Mouse (Mus musculus) regulatory T cell (primary cell): ENCODE data around the gene Gpr50.

ENCODE experiments used
- in situ Hi-C: fragments of 300-600 bp; cut with MboI, MseI; formaldehyde crosslinking; loops from one replicate; pipeline ENCODE4 v1.15.1; 2025; ENCODE audit warnings: high pct_unique_total_duplicates

Gene Gpr50

GRCm38 (mm10) chrX:71663374-71663773, at the start of gene Gpr50:
Gpr50 (plus strand) TSS chrX:71663667.
- in situ Hi-C loops: no loop called here

GRCm38 (mm10) chrX:71622286-71622685, 41.2 kb upstream of the Gpr50 start:
- in situ Hi-C loops: no loop called here

- in situ Hi-C loops: no loop called here
These were observed 39.6 kb upstream of the Gpr50 start for GRCm38 (mm10) chrX:71623843-71624242.

- in situ Hi-C loops: loop anchor here (5.0 kb wide), 1 partner anchor 201 kb away; no protein-coding TSS in a partner anchor
These were observed 35.2 kb upstream of the Gpr50 start for GRCm38 (mm10) chrX:71628306-71628705.

GRCm38 (mm10) chrX:71630709-71631108, 32.8 kb upstream of the Gpr50 start:
- in situ Hi-C loops: no loop called here

- in situ Hi-C loops: no loop called here
These were observed 32.3 kb upstream of the Gpr50 start for GRCm38 (mm10) chrX:71631130-71631529.

GRCm38 (mm10) chrX:71647958-71648357, 15.5 kb upstream of the Gpr50 start:
- in situ Hi-C loops: loop anchor here (5.0 kb wide), 2 partner anchors 299 to 1174 kb away; no protein-coding TSS in a partner anchor

GRCm38 (mm10) chrX:71648434-71648833, 15.0 kb upstream of the Gpr50 start:
- in situ Hi-C loops: loop anchor here (5.0 kb wide), 2 partner anchors 299 to 1174 kb away; no protein-coding TSS in a partner anchor

GRCm38 (mm10) chrX:71648848-71649454, 14.5 kb upstream of the Gpr50 start:
- in situ Hi-C loops: loop anchor here (5.0 kb wide), 2 partner anchors 298 to 1173 kb away; no protein-coding TSS in a partner anchor

GRCm38 (mm10) chrX:71649993-71650392, 13.5 kb upstream of the Gpr50 start:
- in situ Hi-C loops: loop anchor here (5.0 to 10.0 kb wide), 3 partner anchors 135 to 1172 kb away; no protein-coding TSS in a partner anchor

GRCm38 (mm10) chrX:71661794-71662193, 1.7 kb upstream of the Gpr50 start:
- in situ Hi-C loops: no loop called here

GRCm38 (mm10) chrX:71663871-71664687, 612 bp downstream of the Gpr50 start:
- in situ Hi-C loops: no loop called here

- in situ Hi-C loops: no loop called here
These were observed 1.2 kb downstream of the Gpr50 start for GRCm38 (mm10) chrX:71664688-71665026.

GRCm38 (mm10) chrX:71670254-71670653, 6.8 kb downstream of the Gpr50 start:
- in situ Hi-C loops: no loop called here

- in situ Hi-C loops: no loop called here
These were observed 37.5 kb downstream of the Gpr50 start for GRCm38 (mm10) chrX:71700817-71701469.
